Mouse (Mus musculus): ENCODE data around the gene Vrtn.

The Vrtn gene

GRCm38 (mm10) chr12:84640654-84641053 lies at the start of gene Vrtn:
Gene Vrtn (plus strand): TSS chr12:84641019.
- DNase-seq (ENCODE audit: low read depth, low spot score), result no peak

- no peak for DNase-seq (ENCODE audit: low read depth, low spot score)
These were observed 42.5 kb upstream of the Vrtn start for GRCm38 (mm10) chr12:84598324-84598723.

- no peak for DNase-seq (ENCODE audit: low read depth, low spot score)
These were observed 36.8 kb upstream of the Vrtn start for GRCm38 (mm10) chr12:84604001-84604400.

GRCm38 (mm10) chr12:84605860-84606259 lies 35.0 kb upstream of the Vrtn start:
- DNase-seq (ENCODE audit: low read depth, low spot score), result no peak

GRCm38 (mm10) chr12:84611718-84612117 lies 29.1 kb upstream of the Vrtn start:
- DNase-seq (ENCODE audit: low read depth, low spot score), result no peak

- DNase-seq (ENCODE audit: low read depth, low spot score), result no peak
These were observed 28.3 kb upstream of the Vrtn start for GRCm38 (mm10) chr12:84612518-84612917.

- no peak for DNase-seq (ENCODE audit: low read depth, low spot score)
These were observed 26.8 kb upstream of the Vrtn start for GRCm38 (mm10) chr12:84614001-84614400.

- DNase-seq (ENCODE audit: low read depth, low spot score), result peak; percentile 87
These were observed 26.3 kb upstream of the Vrtn start for GRCm38 (mm10) chr12:84614524-84614923.

GRCm38 (mm10) chr12:84616977-84617630 lies 23.7 kb upstream of the Vrtn start, which contains the start of gene Abcd4:
Gene Abcd4 (minus strand): TSS chr12:84617413.
- DNase-seq (ENCODE audit: low read depth, low spot score), result peak; percentile 96

GRCm38 (mm10) chr12:84617663-84618062 lies 23.2 kb upstream of the Vrtn start:
- peak; percentile 58 for DNase-seq (ENCODE audit: low read depth, low spot score)

GRCm38 (mm10) chr12:84620975-84621374 lies 19.8 kb upstream of the Vrtn start:
- peak; percentile 63 for DNase-seq (ENCODE audit: low read depth, low spot score)

- no peak for DNase-seq (ENCODE audit: low read depth, low spot score)
These were observed 16.2 kb upstream of the Vrtn start for GRCm38 (mm10) chr12:84624601-84625000.

- no peak for DNase-seq (ENCODE audit: low read depth, low spot score)
These were observed 15.7 kb upstream of the Vrtn start for GRCm38 (mm10) chr12:84625116-84625515.

GRCm38 (mm10) chr12:84631867-84632266 lies 9.0 kb upstream of the Vrtn start:
- DNase-seq (ENCODE audit: low read depth, low spot score), result no peak

- DNase-seq (ENCODE audit: low read depth, low spot score), result no peak
These were observed 566 bp upstream of the Vrtn start for GRCm38 (mm10) chr12:84640253-84640652.

GRCm38 (mm10) chr12:84650234-84650633 lies 9.4 kb downstream of the Vrtn start:
- no peak for DNase-seq (ENCODE audit: low read depth, low spot score)

- peak; percentile 72 for DNase-seq (ENCODE audit: low read depth, low spot score)
These were observed 13.1 kb downstream of the Vrtn start for GRCm38 (mm10) chr12:84653912-84654311.

- peak; percentile 44 for DNase-seq (ENCODE audit: low read depth, low spot score)
These were observed 29.7 kb downstream of the Vrtn start for GRCm38 (mm10) chr12:84670555-84670954.

GRCm38 (mm10) chr12:84671646-84672045 lies 30.8 kb downstream of the Vrtn start:
- no peak for DNase-seq (ENCODE audit: low read depth, low spot score)

- DNase-seq (ENCODE audit: low read depth, low spot score), result peak; percentile 10
These were observed 34.1 kb downstream of the Vrtn start for GRCm38 (mm10) chr12:84674666-84675526.

GRCm38 (mm10) chr12:84676011-84676410 lies 35.2 kb downstream of the Vrtn start:
- DNase-seq (ENCODE audit: low read depth, low spot score), result no peak

GRCm38 (mm10) chr12:84684569-84684968 lies 43.8 kb downstream of the Vrtn start:
- DNase-seq (ENCODE audit: low read depth, low spot score), result no peak

GRCm38 (mm10) chr12:84686176-84686575 lies 45.4 kb downstream of the Vrtn start:
- no peak for DNase-seq (ENCODE audit: low read depth, low spot score)

Measured in 3T3-L1 (cell line).